Mouse (Mus musculus): ENCODE results near the gene Mab21l1.

The Mab21l1 gene

DNA sequence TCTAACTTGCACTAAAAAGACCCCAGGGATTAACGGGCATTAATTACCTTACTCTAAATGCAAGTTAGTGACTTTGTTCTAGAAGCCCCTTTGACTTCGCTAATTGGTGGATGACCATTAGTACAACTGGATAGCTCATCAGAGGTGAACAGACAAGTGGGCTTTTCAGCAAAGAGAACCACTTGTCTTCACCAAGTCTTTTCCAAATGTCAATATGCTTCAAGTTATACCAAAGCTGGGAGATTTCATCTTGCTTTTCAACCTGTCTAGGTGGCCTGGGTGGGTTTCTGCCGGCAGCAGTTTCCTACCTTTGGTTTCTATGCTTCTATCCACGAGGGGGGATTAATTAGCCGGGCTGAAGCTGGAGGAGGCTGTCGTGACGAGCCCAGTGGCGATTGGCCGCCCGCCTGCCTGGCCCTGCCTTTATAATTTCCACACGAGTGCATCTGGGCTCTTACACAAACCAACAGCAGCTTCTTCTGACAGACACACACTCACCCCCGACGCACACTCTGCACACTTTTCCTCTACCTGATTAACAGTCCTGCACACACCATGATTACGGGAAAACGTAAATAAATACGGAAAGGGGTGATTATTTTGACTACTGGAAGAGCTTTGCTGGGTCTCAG is at the start of gene Mab21l1:
Gene Mab21l1 (plus strand): TSS at position 455 of the 632 bp plus-strand sequence.
- DNase-seq (ENCODE audit: low read depth, low spot score): no peak

DNA sequence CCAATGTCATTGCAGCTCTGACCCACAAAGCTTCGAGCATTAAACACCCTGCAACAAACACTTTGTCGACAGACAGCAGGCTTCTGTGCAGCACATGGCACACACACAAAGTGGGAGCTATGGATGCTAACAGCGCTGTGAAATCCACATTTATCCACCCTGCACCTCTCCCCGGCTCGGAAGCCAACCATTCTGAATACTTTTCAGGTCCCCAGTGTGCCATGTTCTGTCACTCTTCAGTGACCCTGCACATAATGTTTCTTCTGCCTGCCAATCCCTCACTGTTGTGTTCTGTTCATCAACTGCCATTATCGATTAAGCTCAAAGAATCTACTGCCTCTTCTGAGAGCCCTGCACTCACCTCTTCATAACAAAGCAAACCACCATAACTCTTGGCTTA is 48.6 kb upstream of the Mab21l1 start:
- no peak for DNase-seq (ENCODE audit: low read depth, low spot score)

DNA sequence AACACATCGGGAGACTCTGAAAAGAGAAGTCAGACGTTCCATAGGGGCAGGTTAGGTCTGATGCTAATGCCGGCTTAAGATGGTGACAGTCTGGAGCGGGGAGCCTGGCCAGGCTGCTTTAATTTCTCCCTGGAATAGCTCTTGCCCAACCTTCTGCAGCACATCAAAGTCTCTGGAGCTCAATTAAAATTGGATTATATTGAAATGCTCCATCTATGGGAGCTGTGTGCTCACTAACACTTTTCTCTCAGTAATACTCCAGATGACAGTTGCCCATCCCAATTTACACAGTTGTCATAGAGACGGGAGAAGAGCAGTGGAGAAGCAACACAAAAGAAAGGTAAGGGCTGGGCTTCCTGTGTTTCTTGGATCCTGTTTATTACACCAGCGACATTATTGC is 40.9 kb upstream of the Mab21l1 start:
- no peak for DNase-seq (ENCODE audit: low read depth, low spot score)

GRCm38 (mm10) chr3:55742218-55742617 is 40.1 kb upstream of the Mab21l1 start:
- DNase-seq (ENCODE audit: low read depth, low spot score): no peak

GRCm38 (mm10) chr3:55742654-55743053 is 39.7 kb upstream of the Mab21l1 start:
- DNase-seq (ENCODE audit: low read depth, low spot score): no peak

DNA sequence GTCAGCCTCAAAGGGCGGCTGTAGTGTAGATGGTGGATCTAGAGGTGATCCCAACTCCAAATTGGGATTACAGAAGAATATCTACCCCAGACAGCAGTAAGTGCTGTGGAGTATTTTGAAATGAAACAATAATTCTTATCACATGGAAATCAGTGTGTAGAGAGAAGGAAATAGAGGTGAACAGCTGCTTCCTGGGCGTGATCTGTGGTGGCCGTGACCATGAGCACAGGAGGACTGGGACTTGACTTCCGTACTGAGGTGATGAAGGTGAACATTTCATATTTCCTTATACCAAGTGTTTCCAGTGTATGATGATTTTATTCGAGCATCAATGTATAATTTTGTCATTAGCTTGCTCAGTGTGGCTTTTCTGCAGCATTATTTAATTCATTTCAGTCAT is 38.4 kb upstream of the Mab21l1 start:
- no peak for DNase-seq (ENCODE audit: low read depth, low spot score)

DNA sequence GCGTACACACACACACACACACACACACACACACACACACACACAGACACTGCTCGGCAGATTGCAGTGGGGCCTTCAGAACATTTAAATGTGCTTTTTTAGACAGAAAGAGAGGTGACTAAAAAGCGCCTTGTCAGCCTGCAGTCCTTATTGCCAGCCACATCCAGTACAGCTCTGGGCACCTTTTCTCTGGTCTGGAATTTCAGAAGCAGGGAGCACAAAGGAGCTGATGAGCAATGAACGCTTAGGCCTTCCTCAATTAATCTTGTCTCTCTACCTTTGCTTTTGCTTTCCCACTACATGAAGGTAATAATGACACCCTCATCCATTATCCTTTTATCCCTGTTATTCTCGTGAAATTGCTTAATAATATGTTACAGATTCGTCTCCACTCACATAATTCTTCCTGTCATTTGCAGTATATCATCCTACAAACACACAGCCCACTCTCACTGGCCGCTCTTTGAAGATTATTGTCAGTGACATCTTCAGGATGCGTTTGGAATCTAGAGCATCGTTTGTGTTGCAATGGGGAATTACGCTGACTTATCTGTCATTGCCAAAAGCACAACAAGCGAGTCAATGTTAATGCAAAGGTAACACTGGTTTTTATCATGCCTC is 31.8 kb upstream of the Mab21l1 start:
- DNase-seq (ENCODE audit: low read depth, low spot score): no peak

DNA sequence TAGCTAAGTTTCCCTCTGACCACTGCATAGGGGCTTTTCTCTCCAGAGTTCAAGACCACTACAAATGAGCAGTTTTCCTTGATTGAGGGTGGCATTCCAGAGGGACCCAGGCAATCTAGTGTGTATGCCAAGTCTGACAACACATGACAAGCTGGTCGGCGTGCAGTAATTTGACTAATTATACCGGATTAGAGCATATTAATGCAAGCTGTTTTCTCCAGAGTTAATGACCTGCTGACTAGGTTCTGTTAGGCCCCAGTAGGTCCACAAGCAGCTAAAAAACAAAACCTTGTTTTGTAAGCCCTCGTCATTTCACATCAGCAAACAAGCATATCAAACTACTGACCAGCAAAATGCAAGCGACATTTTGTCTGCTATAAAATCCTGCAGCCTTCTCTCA is 30.9 kb upstream of the Mab21l1 start:
- DNase-seq (ENCODE audit: low read depth, low spot score): no peak

DNA sequence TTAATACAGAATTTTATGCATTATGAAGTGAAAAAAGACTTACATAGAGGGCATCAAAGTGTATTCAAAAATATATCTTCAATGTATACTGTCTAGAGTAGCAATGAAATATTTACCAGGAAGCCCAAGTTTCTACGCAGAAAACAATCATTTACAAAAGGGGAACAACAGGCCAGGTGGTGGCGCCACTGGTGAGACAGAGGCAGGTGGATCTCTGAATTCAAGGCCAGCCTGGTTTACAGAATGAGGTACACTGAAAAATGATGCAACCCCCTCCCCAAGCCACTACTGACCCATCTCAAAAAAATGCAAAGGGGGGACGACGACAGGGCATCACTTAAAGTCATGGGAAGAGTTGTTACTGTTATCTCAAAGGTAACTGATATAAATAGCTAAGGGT is 29.8 kb upstream of the Mab21l1 start:
- DNase-seq (ENCODE audit: low read depth, low spot score): no peak

DNA sequence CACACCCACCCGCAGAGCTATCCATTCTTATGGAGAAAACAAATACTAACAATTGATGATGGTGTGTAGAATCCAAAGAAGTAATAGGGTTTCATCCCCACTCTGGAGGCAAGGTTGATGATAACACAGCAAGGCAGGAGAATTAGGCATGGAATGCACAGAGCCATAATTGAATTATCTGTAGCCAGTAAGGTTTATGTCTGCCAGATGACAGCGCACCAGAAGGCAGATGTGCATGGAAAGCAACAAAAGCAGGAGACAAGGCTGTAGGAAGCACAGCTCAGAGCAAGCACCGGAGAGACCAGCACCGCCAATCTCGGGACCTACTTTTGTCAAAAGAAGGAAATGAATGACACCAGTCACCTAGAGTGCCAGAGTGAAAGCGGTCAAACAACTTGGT is 28.4 kb upstream of the Mab21l1 start:
- no peak for DNase-seq (ENCODE audit: low read depth, low spot score)

GRCm38 (mm10) chr3:55754981-55755608 is 27.2 kb upstream of the Mab21l1 start:
- DNase-seq (ENCODE audit: low read depth, low spot score): no peak

- DNase-seq (ENCODE audit: low read depth, low spot score): no peak
Measured at GRCm38 (mm10) chr3:55755805-55756601, 26.3 kb upstream of the Mab21l1 start.

GRCm38 (mm10) chr3:55756602-55757190 is 25.6 kb upstream of the Mab21l1 start:
- DNase-seq (ENCODE audit: low read depth, low spot score): no peak

DNA sequence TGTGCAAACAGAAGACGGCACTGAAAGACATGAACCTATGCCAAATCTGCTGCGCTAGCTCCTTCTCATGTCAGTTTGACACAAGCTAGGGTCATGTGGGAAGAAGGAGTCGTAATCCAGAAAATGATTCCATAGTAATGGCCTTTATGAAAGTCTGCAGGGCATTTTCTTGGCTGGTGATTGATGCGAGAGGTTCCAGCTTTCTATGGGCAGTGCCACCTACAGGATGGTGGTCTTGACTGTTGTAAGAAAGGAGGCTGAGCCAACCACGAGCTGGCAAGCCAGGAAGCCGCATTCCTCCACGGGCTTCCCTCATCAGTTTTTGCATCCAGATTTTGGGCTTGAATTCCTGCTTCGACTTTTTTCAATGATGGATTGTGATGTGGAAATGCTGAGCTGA is 24.0 kb upstream of the Mab21l1 start:
- no peak for DNase-seq (ENCODE audit: low read depth, low spot score)

DNA sequence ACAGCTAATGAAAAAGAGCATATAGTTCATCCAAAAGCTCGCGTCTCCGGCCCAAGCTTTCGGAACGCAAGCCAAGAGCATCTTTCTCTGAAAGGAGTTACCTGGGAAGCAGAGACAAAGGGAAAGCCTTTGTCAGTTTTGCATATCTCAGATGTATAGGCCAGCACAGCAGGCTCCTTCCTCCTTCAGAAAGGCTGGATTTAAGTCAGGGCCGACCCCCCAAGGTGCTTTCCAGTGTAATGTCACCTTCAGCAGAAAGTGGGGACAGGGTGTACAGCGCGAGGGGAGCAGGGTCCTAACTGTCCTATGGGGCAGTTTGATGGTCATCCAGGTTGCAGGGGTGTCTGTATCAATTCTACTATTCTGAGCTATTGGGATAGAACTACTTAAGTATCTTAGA is 18.7 kb upstream of the Mab21l1 start:
- DNase-seq (ENCODE audit: low read depth, low spot score): no peak

DNA sequence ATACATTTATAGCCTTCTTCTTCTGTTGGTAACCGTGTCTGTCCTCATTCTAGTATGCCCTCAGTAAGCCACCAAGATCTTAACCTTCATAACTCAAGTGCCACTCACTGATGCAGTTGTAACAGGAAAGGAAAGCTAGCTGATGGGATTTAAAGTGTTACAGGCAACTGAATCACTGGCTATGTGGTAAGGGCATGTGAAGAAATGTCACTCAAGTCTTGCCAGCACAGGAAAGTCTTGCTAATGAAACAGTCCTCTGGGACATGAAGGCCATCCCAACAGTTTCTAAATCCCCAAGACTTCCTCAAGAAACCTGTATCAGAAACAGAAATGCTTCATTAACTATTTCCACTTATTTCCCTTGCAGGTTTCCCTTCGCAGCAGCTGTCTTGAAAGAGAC is 13.7 kb upstream of the Mab21l1 start:
- DNase-seq (ENCODE audit: low read depth, low spot score): no peak

- no peak for DNase-seq (ENCODE audit: low read depth, low spot score)
Measured at GRCm38 (mm10) chr3:55769308-55769707, 13.0 kb upstream of the Mab21l1 start.

DNA sequence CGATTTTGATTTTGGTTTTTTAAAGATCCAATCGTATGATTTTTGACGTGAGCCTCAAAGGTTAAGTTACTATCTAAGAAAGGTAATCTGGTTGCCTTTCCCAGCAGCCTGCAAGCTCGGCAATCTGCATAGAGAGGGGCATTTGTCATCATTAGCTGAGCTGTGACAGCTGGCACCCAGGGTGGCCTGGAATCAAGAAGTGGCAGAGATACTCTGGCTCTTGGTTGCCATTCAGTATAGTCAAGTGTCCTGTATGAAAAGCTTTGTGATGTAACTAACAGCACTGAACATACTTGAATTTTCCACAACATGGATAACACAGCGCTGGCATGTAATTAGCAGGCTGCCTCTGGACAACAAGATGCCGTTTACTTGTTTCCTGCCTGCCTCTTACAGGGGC is 8.1 kb upstream of the Mab21l1 start:
- no peak for DNase-seq (ENCODE audit: low read depth, low spot score)

GRCm38 (mm10) chr3:55775245-55775644 is 7.1 kb upstream of the Mab21l1 start:
- no peak for DNase-seq (ENCODE audit: low read depth, low spot score)

DNA sequence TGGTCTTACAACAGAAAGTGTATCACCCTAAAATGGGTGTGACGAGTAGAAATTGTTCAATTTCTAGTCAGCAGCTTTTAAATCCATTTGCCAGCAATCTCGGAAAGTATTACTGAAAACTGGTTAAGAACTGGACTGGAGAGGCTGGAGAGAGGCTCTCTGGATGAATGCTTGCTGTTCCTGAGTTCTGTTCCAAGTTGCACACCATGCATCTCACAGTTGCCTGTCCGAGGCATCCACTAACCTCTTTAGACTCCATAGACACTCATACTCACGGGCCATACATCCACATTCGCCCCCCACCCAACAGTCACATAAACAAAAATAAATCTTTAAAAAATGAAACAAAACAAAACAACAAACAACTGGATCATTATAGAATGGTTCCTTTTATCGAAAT is 6.6 kb upstream of the Mab21l1 start:
- DNase-seq (ENCODE audit: low read depth, low spot score): no peak

- DNase-seq (ENCODE audit: low read depth, low spot score): no peak
Measured at GRCm38 (mm10) chr3:55777501-55777900, 4.8 kb upstream of the Mab21l1 start.

Measured in c-Kit-negative CD71-positive TER-119-positive erythroid progenitor cells, embryonic 14.5 days (primary cell).